Mouse (Mus musculus): ENCODE measurements at regions not wholly inside any gene's neighbourhood (a gene's known extent, or its start where the extent isn't known, plus 50 kb on each side); places are given as distances from the start of the nearest gene placed in this dataset.
A peak's percentile ranks its signal among the peaks of the same experiment; 100 is the strongest.

- H3K4me2 ChIP-seq (replicated peaks; ENCODE audit: low read depth, low read length) = no peak overlapping the region
- H3K4me1 ChIP-seq (ENCODE audit: control insufficient read depth, insufficient read depth, low read length) = no peaks in the 10 kb centered on the region
- no peaks in the 10 kb centered on the region; the same call in 1 of the 2 replicates for H3K27me3 ChIP-seq (ENCODE audit: control insufficient read depth, insufficient read depth, low read length)
- H3K27ac ChIP-seq (ENCODE audit: low read depth, low read length) = no peak overlapping the region
- 84% methylated on average over 4 of the region's 4 CpGs for WGBS
- ATAC-seq (ENCODE audit: low FRiP score, low TSS enrichment) = no peak
- H3K36me3 ChIP-seq (ENCODE audit: control insufficient read depth, insufficient read depth, low read length) = no peaks in the 10 kb centered on the region
- H3K4me3 ChIP-seq (ENCODE audit: low read length) = no peak overlapping the region
- H3K9me3 ChIP-seq (ENCODE audit: control insufficient read depth, low read length) = peaks cover 3% of the 10 kb centered on the region; the same call in 1 of the 2 replicates
- H3K9ac ChIP-seq (ENCODE audit: low read depth, low read length) = no peak overlapping the region
Measured at GRCm38 (mm10) chr11:33061570-33061969, 85.6 kb downstream of the Fgf18 start.

- no peak overlapping the region for H3K27ac ChIP-seq (ENCODE audit: low read depth, low read length)
- peak; percentile 46; the same call in 1 of the 2 replicates for ATAC-seq (ENCODE audit: low FRiP score, low TSS enrichment)
- WGBS = 58% methylated on average over 3 of the region's 3 CpGs
- no peak overlapping the region for H3K4me3 ChIP-seq (ENCODE audit: low read length)
- H3K4me2 ChIP-seq (replicated peaks; ENCODE audit: low read depth, low read length) = no peak overlapping the region
- no peaks in the 10 kb centered on the region for H3K4me1 ChIP-seq (ENCODE audit: control insufficient read depth, insufficient read depth, low read length)
- no peaks in the 10 kb centered on the region; the same call in 1 of the 2 replicates for H3K27me3 ChIP-seq (ENCODE audit: control insufficient read depth, insufficient read depth, low read length)
- H3K36me3 ChIP-seq (ENCODE audit: control insufficient read depth, insufficient read depth, low read length) = no peaks in the 10 kb centered on the region
- H3K9ac ChIP-seq (ENCODE audit: low read depth, low read length) = no peak overlapping the region
- peaks cover 3% of the 10 kb centered on the region; the same call in 1 of the 2 replicates for H3K9me3 ChIP-seq (ENCODE audit: control insufficient read depth, low read length)
Measured at GRCm38 (mm10) chr11:33060352-33060751, 86.8 kb downstream of the Fgf18 start.

GRCm38 (mm10) chr11:33050216-33050615 lies 97.0 kb downstream of the Fgf18 start:
- Histone ChIP-seq H3K9ac (ENCODE audit: low read depth, low read length) (no peak overlapping the region), H3K9me3 (ENCODE audit: control insufficient read depth, low read length) (no peaks in the 10 kb centered on the region), H3K4me1 (ENCODE audit: control insufficient read depth, insufficient read depth, low read length) (0 out of 2 replicates have a peak, but pooled peaks cover 2% of the 10 kb centered on the region), H3K4me3 (ENCODE audit: low read length) (no peak overlapping the region), H3K4me2 (replicated peaks; ENCODE audit: low read depth, low read length) (no peak overlapping the region), H3K27me3 (ENCODE audit: control insufficient read depth, insufficient read depth, low read length) (no peaks in the 10 kb centered on the region), H3K36me3 (ENCODE audit: control insufficient read depth, insufficient read depth, low read length) (no peaks in the 10 kb centered on the region), H3K27ac (ENCODE audit: low read depth, low read length) (0 out of 2 replicates have a peak overlapping the region, but pooled peaks have one; percentile 1)
- peak; percentile 77; the same call in 1 of the 2 replicates for ATAC-seq (ENCODE audit: low FRiP score, low TSS enrichment)
- WGBS = 29% methylated on average over 12 of the region's 12 CpGs

- H3K4me3 ChIP-seq (ENCODE audit: low read length) = no peak overlapping the region
- H3K9me3 ChIP-seq (ENCODE audit: control insufficient read depth, low read length) = no peaks in the 10 kb centered on the region
- no peak overlapping the region for H3K27ac ChIP-seq (ENCODE audit: low read depth, low read length)
- no peak for ATAC-seq (ENCODE audit: low FRiP score, low TSS enrichment)
- H3K27me3 ChIP-seq (ENCODE audit: control insufficient read depth, insufficient read depth, low read length) = no peaks in the 10 kb centered on the region
- WGBS = 80% methylated on average over 10 of the region's 10 CpGs
- H3K9ac ChIP-seq (ENCODE audit: low read depth, low read length) = no peak overlapping the region
- H3K36me3 ChIP-seq (ENCODE audit: control insufficient read depth, insufficient read depth, low read length) = no peaks in the 10 kb centered on the region
- no peaks in the 10 kb centered on the region for H3K4me1 ChIP-seq (ENCODE audit: control insufficient read depth, insufficient read depth, low read length)
- H3K4me2 ChIP-seq (replicated peaks; ENCODE audit: low read depth, low read length) = no peak overlapping the region
Measured at GRCm38 (mm10) chr11:33039854-33040792, 107.1 kb downstream of the Fgf18 start.

GRCm38 (mm10) chr11:33036367-33036766 lies 110.8 kb downstream of the Fgf18 start:
- no peak overlapping the region for H3K4me3 ChIP-seq (ENCODE audit: low read length)
- 93% methylated on average over 4 of the region's 4 CpGs for WGBS
- H3K36me3 ChIP-seq (ENCODE audit: control insufficient read depth, insufficient read depth, low read length) = no peaks in the 10 kb centered on the region
- H3K4me2 ChIP-seq (replicated peaks; ENCODE audit: low read depth, low read length) = no peak overlapping the region
- no peak overlapping the region for H3K9ac ChIP-seq (ENCODE audit: low read depth, low read length)
- H3K9me3 ChIP-seq (ENCODE audit: control insufficient read depth, low read length) = no peaks in the 10 kb centered on the region
- no peak for ATAC-seq (ENCODE audit: low FRiP score, low TSS enrichment)
- H3K27ac ChIP-seq (ENCODE audit: low read depth, low read length) = no peak overlapping the region
- H3K4me1 ChIP-seq (ENCODE audit: control insufficient read depth, insufficient read depth, low read length) = no peaks in the 10 kb centered on the region
- H3K27me3 ChIP-seq (ENCODE audit: control insufficient read depth, insufficient read depth, low read length) = no peaks in the 10 kb centered on the region

- Histone ChIP-seq H3K9me3 (ENCODE audit: control insufficient read depth, low read length) (peaks cover 2% of the 10 kb centered on the region; the same call in 1 of the 2 replicates), H3K27ac (ENCODE audit: low read depth, low read length) (no peak overlapping the region), H3K36me3 (ENCODE audit: control insufficient read depth, insufficient read depth, low read length) (no peaks in the 10 kb centered on the region), H3K4me2 (replicated peaks; ENCODE audit: low read depth, low read length) (no peak overlapping the region), H3K4me3 (ENCODE audit: low read length) (no peak overlapping the region), H3K4me1 (ENCODE audit: control insufficient read depth, insufficient read depth, low read length) (no peaks in the 10 kb centered on the region), H3K9ac (ENCODE audit: low read depth, low read length) (no peak overlapping the region), H3K27me3 (ENCODE audit: control insufficient read depth, insufficient read depth, low read length) (no peaks in the 10 kb centered on the region)
- no peak for ATAC-seq (ENCODE audit: low FRiP score, low TSS enrichment)
Measured at GRCm38 (mm10) chr11:33028920-33029319, 118.3 kb downstream of the Fgf18 start.

- H3K9ac ChIP-seq (ENCODE audit: low read depth, low read length) = no peak overlapping the region
- no peaks in the 10 kb centered on the region for H3K4me1 ChIP-seq (ENCODE audit: control insufficient read depth, insufficient read depth, low read length)
- H3K9me3 ChIP-seq (ENCODE audit: control insufficient read depth, low read length) = peaks cover 2% of the 10 kb centered on the region; the same call in 1 of the 2 replicates
- no peak for ATAC-seq (ENCODE audit: low FRiP score, low TSS enrichment)
- no peaks in the 10 kb centered on the region for H3K36me3 ChIP-seq (ENCODE audit: control insufficient read depth, insufficient read depth, low read length)
- no peaks in the 10 kb centered on the region for H3K27me3 ChIP-seq (ENCODE audit: control insufficient read depth, insufficient read depth, low read length)
- no peak overlapping the region for H3K4me3 ChIP-seq (ENCODE audit: low read length)
- no peak overlapping the region for H3K27ac ChIP-seq (ENCODE audit: low read depth, low read length)
- WGBS = 96% methylated on average over 6 of the region's 6 CpGs
- no peak overlapping the region for H3K4me2 ChIP-seq (replicated peaks; ENCODE audit: low read depth, low read length)
Measured at GRCm38 (mm10) chr11:33027121-33027520, 120.1 kb downstream of the Fgf18 start.

GRCm38 (mm10) chr11:33013229-33014185 lies 133.7 kb downstream of the Fgf18 start:
- 0 out of 2 replicates have a peak, but pooled peaks have one; percentile 35 for ATAC-seq (ENCODE audit: low FRiP score, low TSS enrichment)
- Histone ChIP-seq H3K4me2 (replicated peaks; ENCODE audit: low read depth, low read length) (no peak overlapping the region), H3K27me3 (ENCODE audit: control insufficient read depth, insufficient read depth, low read length) (0 out of 2 replicates have a peak, but pooled peaks cover 3% of the 10 kb centered on the region), H3K9ac (ENCODE audit: low read depth, low read length) (no peak overlapping the region), H3K4me3 (ENCODE audit: low read length) (no peak overlapping the region), H3K36me3 (ENCODE audit: control insufficient read depth, insufficient read depth, low read length) (no peaks in the 10 kb centered on the region), H3K4me1 (ENCODE audit: control insufficient read depth, insufficient read depth, low read length) (peaks cover 6% of the 10 kb centered on the region; the same call in 1 of the 2 replicates), H3K9me3 (ENCODE audit: control insufficient read depth, low read length) (no peaks in the 10 kb centered on the region), H3K27ac (ENCODE audit: low read depth, low read length) (no peak overlapping the region)
- 65% methylated on average over 17 of the region's 17 CpGs for WGBS

All from kidney, embryonic 14.5 days (tissue).